Mouse (Mus musculus) NIH3T3 (cell line): ENCODE measurements at regions not wholly inside any gene's neighbourhood (a gene's known extent, or its start where the extent isn't known, plus 50 kb on each side); places are given as distances from the start of the nearest gene placed in this dataset.

ENCODE experiments used
- DNase-seq: peaks from one replicate; pipeline ENCODE4 v3.0.0-alpha.2; 2012; ENCODE audit warnings: low read depth

- DNase-seq: no peak
Observed at GRCm38 (mm10) chr11:48133335-48133734, 144.6 kb upstream of the Sgcd start.

GRCm38 (mm10) chr11:48098063-48098462 is 109.3 kb upstream of the Sgcd start:
- no peak for DNase-seq

DNA sequence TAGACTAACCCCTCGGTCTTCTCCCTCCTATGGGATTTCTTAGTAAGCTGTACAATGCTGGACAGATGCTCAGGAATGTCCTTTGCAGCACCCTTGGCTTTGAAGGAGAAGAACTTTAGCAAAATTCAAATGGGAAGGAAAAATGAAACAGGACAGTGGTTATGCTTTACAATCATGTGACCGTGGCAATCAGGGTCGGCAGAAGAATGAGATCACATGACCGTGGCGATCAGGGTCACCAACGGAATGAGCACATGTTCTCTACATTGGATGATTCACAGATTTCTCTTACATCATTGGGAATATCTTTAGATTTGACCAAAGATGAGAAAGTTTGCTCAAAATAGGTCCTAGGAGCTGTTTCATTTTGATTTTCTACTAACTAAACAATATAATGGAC is 108.7 kb upstream of the Sgcd start:
- DNase-seq: no peak

GRCm38 (mm10) chr11:48067072-48067471 is 78.3 kb upstream of the Sgcd start:
- DNase-seq: no peak

- no peak for DNase-seq
Observed at GRCm38 (mm10) chr11:48063719-48064118, 75.0 kb upstream of the Sgcd start.

- no peak for DNase-seq
Observed at GRCm38 (mm10) chr11:48061501-48061900, 72.7 kb upstream of the Sgcd start.

- no peak for DNase-seq
Observed at GRCm38 (mm10) chr11:48051156-48051866, 62.5 kb upstream of the Sgcd start.

- DNase-seq: no peak
Observed at GRCm38 (mm10) chr11:48048311-48048710, 59.5 kb upstream of the Sgcd start.
